Mouse (Mus musculus) Patski (cell line): Measurements from ENCODE around the gene Wfdc21. TPM values are rescaled to one million over a fixed set of nuclear protein-coding genes. Genes with fewer than 3 reads are reported as not detected.

Experiments used
- ATAC-seq: fragments of 100-300 bp; one replicate; pipeline ENCODE4 v1.8.0; 2021
- CTCF ChIA-PET: fragments of 350-600 bp; sonication (Branson Sonifier 250); formaldehyde crosslinking; loops from one replicate; lab custom pipeline; 2022; ENCODE audit warnings: inconsistent platforms; lab: Charles Lee
- POLR2A ChIA-PET: fragments of 350-600 bp; sonication (Branson Sonifier 250); formaldehyde crosslinking; loops from one replicate; lab custom pipeline; 2022; ENCODE audit warnings: antibody characterized with exemption, inconsistent platforms; lab: Charles Lee
- DNase-seq: peaks from one replicate; pipeline ENCODE4 v3.0.0-alpha.2; 2011; ENCODE audit warnings: low read depth, low spot score
- H3K27me3 ChIP-seq: fragments of 371-371 bp; one replicate; pipeline ENCODE4 v1.5.1; 2021
- CTCF ChIP-seq: fragments of 100-300 bp; IDR thresholded peaks from one replicate; pipeline ENCODE4 v1.5.1; 2021
- in situ Hi-C: fragments of 300-500 bp; cut with MboI; formaldehyde crosslinking; loops from 3 replicates; pipeline ENCODE4 v1.11.1; 2018; ENCODE audit warnings: low pct_unique_long_range_greater_than_20kb, mixed read lengths
- polyA plus RNA-seq: library from polyadenylated mRNA; unstranded; gene quantifications from one replicate; pipeline ENCODE4 v1.2.3, GENCODE M21; 2021

The Wfdc21 gene
- polyA plus RNA-seq, 1 experiment from 2014 or later, result not detected

- ChIA-PET CTCF (interaction anchor here (1.3 kb wide), 1 partner anchor 12 kb away, joined by 3 read pairs; no protein-coding TSS in a partner anchor), POLR2A (no interaction called here)
- no peak for TF ChIP-seq CTCF
- in situ Hi-C loops, result no loop called here
- no peak for DNase-seq
- H3K27me3 ChIP-seq, result peaks cover 42% of the 10 kb centered on the region
- no peak for ATAC-seq
Observed at GRCm38 (mm10) chr11:83747376-83748265, 881 bp downstream of the Wfdc21 start.

GRCm38 (mm10) chr11:83753581-83754181, 6.9 kb downstream of the Wfdc21 start, which contains the start of gene Heatr6:
Heatr6 (plus strand) TSS chr11:83753696.
- in situ Hi-C loops, result no loop called here
- ChIA-PET POLR2A (interaction anchor here (0.7 to 0.9 kb wide), 2 partner anchors 13 to 14 kb away, joined by 3 to 6 read pairs; no protein-coding TSS in a partner anchor), CTCF (interaction anchor here (0.8 to 0.9 kb wide), 2 partner anchors 13 to 214 kb away, joined by 3 read pairs; no protein-coding TSS in a partner anchor)
- DNase-seq, result peak; percentile 34
- peaks cover 25% of the 10 kb centered on the region for H3K27me3 ChIP-seq
- no peak for TF ChIP-seq CTCF
- ATAC-seq, result peak; percentile 83

- no peak for TF ChIP-seq CTCF
- peaks cover 20% of the 10 kb centered on the region for H3K27me3 ChIP-seq
- ATAC-seq, result no peak
- CTCF ChIA-PET, result interaction anchor here (0.8 kb wide), 1 partner anchor 213 kb away, joined by 3 read pairs; no protein-coding TSS in a partner anchor
- POLR2A ChIA-PET, result interaction anchor here (0.7 to 0.9 kb wide), 2 partner anchors 13 to 392 kb away, joined by 3 to 6 read pairs; no protein-coding TSS in a partner anchor
- in situ Hi-C loops, result no loop called here
- DNase-seq, result no peak
Observed at GRCm38 (mm10) chr11:83754227-83754626, 7.5 kb downstream of the Wfdc21 start.

- POLR2A ChIA-PET, result interaction anchor here (1.9 kb wide), 1 partner anchor 13 kb away, joined by 6 read pairs; no protein-coding TSS in a partner anchor
- CTCF ChIA-PET, result no interaction called here
- DNase-seq (no peak), ATAC-seq (no peak)
- in situ Hi-C loops, result no loop called here
- TF ChIP-seq CTCF, result no peak
- no peaks in the 10 kb centered on the region for H3K27me3 ChIP-seq
Observed at GRCm38 (mm10) chr11:83767306-83767705, 20.6 kb downstream of the Wfdc21 start.

GRCm38 (mm10) chr11:83768976-83769375, 22.2 kb downstream of the Wfdc21 start:
- POLR2A ChIA-PET, result interaction anchor here (0.7 kb wide), 1 partner anchor 14 kb away, joined by 3 read pairs; no protein-coding TSS in a partner anchor
- in situ Hi-C loops, result no loop called here
- CTCF ChIA-PET, result no interaction called here

GRCm38 (mm10) chr11:83771014-83771413, 24.3 kb downstream of the Wfdc21 start:
- in situ Hi-C loops, result no loop called here
- DNase-seq (no peak), ATAC-seq (no peak)
- H3K27me3 ChIP-seq, result no peaks in the 10 kb centered on the region
- POLR2A ChIA-PET, result no interaction called here
- CTCF ChIA-PET, result interaction anchor here (1.8 to 1.9 kb wide), 2 partner anchors 13 to 14 kb away, joined by 4 to 6 read pairs; no protein-coding TSS in a partner anchor
- TF ChIP-seq CTCF, result no peak

More at GRCm38 (mm10) chr11:83768976-83769375, 22.2 kb downstream of the Wfdc21 start:
- no peak for TF ChIP-seq CTCF
- DNase-seq (no peak), ATAC-seq (no peak)
- H3K27me3 ChIP-seq, result no peaks in the 10 kb centered on the region

GRCm38 (mm10) chr11:83772341-83772740, 25.6 kb downstream of the Wfdc21 start:
- no peak for ATAC-seq
- ChIA-PET POLR2A (no interaction called here), CTCF (interaction anchor here (1.0 to 1.9 kb wide), 3 partner anchors 12 to 492 kb away, joined by 3 to 6 read pairs (median 4); no protein-coding TSS in a partner anchor)
- no peak for DNase-seq
- TF ChIP-seq CTCF, result no peak
- in situ Hi-C loops, result no loop called here
- H3K27me3 ChIP-seq, result no peaks in the 10 kb centered on the region

GRCm38 (mm10) chr11:83773691-83774090, 27.0 kb downstream of the Wfdc21 start:
- no peak for TF ChIP-seq CTCF
- DNase-seq, result no peak
- in situ Hi-C loops, result no loop called here
- CTCF ChIA-PET, result interaction anchor here (1.0 to 1.8 kb wide), 2 partner anchors 11 to 258 kb away, joined by 3 to 8 read pairs; no protein-coding TSS in a partner anchor
- H3K27me3 ChIP-seq, result no peaks in the 10 kb centered on the region
- ATAC-seq, result no peak
- POLR2A ChIA-PET, result no interaction called here

- H3K27me3 ChIP-seq, result no peaks in the 10 kb centered on the region
- no peak for DNase-seq
- in situ Hi-C loops, result no loop called here
- ATAC-seq, result no peak
- POLR2A ChIA-PET, result no interaction called here
- no peak for TF ChIP-seq CTCF
- CTCF ChIA-PET, result interaction anchor here (1.8 kb wide), 1 partner anchor 10 kb away, joined by 8 read pairs; no protein-coding TSS in a partner anchor
Observed at GRCm38 (mm10) chr11:83774324-83774723, 27.6 kb downstream of the Wfdc21 start.

- DNase-seq (no peak), ATAC-seq (no peak)
- ChIA-PET POLR2A (no interaction called here), CTCF (interaction anchor here (0.6 kb wide), 1 partner anchor 333 kb away, joined by 3 read pairs; no protein-coding TSS in a partner anchor)
- in situ Hi-C loops, result loop anchor here (25.0 kb wide), 1 partner anchor 1061 kb away; the partner anchor contains the start of gene Dhrs11
- H3K27me3 ChIP-seq, result no peaks in the 10 kb centered on the region
- TF ChIP-seq CTCF, result no peak
Observed at GRCm38 (mm10) chr11:83776798-83777197, 30.1 kb downstream of the Wfdc21 start.
